Mouse (Mus musculus) neutrophil, adult 65 days (primary cell): ENCODE measurements around the gene Vav2. TPM values are rescaled to one million over a fixed set of nuclear protein-coding genes. Genes with fewer than 3 reads are reported as not detected.

Experiments
- total RNA-seq: library from RNA; stranded (reverse); gene quantifications from 2 replicates; pipeline ENCODE4 v1.2.4, GENCODE M21; 2023

The Vav2 gene
- total RNA-seq: 6.9 and 7.9 TPM in 2 replicates

GRCm38 (mm10) chr2:27426855-27427457 is at the start of gene Vav2:
Gene Vav2 (minus strand): TSS chr2:27427033.

GRCm38 (mm10) chr2:27441767-27442707 is 15.2 kb upstream of the Vav2 start, which contains the start of gene Brd3os:
Gene Brd3os (plus strand): TSS chr2:27442324.

GRCm38 (mm10) chr2:27248211-27248610 is 178.6 kb downstream of the Vav2 start, which contains the start of gene Sardh:
Gene Sardh (minus strand): TSS chr2:27248337.

Other genes starting within 250 kb of the Vav2 start
- gene Sardh, start 178.7 kb downstream of the Vav2 start, total RNA-seq: 0.57 TPM in 1 of 2 replicates, not detected in the other
- 0.20 and 0.73 TPM in 2 replicates for gene Brd3os, start 15.3 kb upstream of the Vav2 start, total RNA-seq
- 62.0 and 62.2 TPM in 2 replicates for gene Brd3, start 80.6 kb upstream of the Vav2 start, total RNA-seq
- gene Wdr5, start 88.1 kb upstream of the Vav2 start, total RNA-seq: 57.9 and 77.9 TPM in 2 replicates
- gene Rxra, start 249.4 kb upstream of the Vav2 start, total RNA-seq: 28.1 and 36.6 TPM in 2 replicates